Mouse (Mus musculus) G1E (cell line): ENCODE results near the gene Gns. TPM values are rescaled to one million over a fixed set of nuclear protein-coding genes. Genes with fewer than 3 reads are reported as not detected.

Experiments
- ATAC-seq: 2 replicates; pipeline ENCODE4 v1.8.0; 2016; ENCODE audit warnings: mild to moderate bottlenecking; ENCODE audit not compliant: insufficient number of reproducible peaks, poor library complexity, low FRiP score, severe bottlenecking; ENCODE audit errors: extremely low read depth
- DNase-seq: peaks from one replicate; pipeline ENCODE4 v3.0.0; 2012; ENCODE audit warnings: low spot score
- H3K27me3 ChIP-seq: 2 replicates; pipeline ENCODE4 v1.6.1; 2012; ENCODE audit warnings: mild to moderate bottlenecking, low read length, inconsistent platforms; ENCODE audit not compliant: insufficient read depth
- H3K36me3 ChIP-seq: replicated peaks from 2 replicates; pipeline ENCODE3; 2012; ENCODE audit warnings: mild to moderate bottlenecking, inconsistent platforms
- H3K4me1 ChIP-seq: 2 replicates; pipeline ENCODE4 v1.6.1; 2012; ENCODE audit warnings: low read depth, low read length, inconsistent platforms, mixed read lengths; ENCODE audit not compliant: insufficient read depth
- H3K4me3 ChIP-seq: 2 replicates; pipeline ENCODE4 v1.5.1; 2012; ENCODE audit warnings: low read depth, mild to moderate bottlenecking, inconsistent platforms, low read length, moderate library complexity, mixed read lengths
- H3K9me3 ChIP-seq: replicated peaks from 2 replicates; pipeline ENCODE4 v1.6.1; 2012; ENCODE audit warnings: inconsistent platforms
- CTCF ChIP-seq: IDR thresholded peaks from 2 replicates; pipeline ENCODE4 v1.5.1; 2012; ENCODE audit warnings: low read depth, low read length, inconsistent platforms, mixed read lengths
- GATA1 ChIP-seq: IDR thresholded peaks from 2 replicates; pipeline ENCODE4 v1.6.1; 2012; ENCODE audit warnings: borderline replicate concordance, low read length, inconsistent platforms, mixed read lengths
- GATA2 ChIP-seq: IDR thresholded peaks from 2 replicates; pipeline ENCODE4 v1.6.1; 2012; ENCODE audit warnings: low read depth, low read length, inconsistent platforms, borderline replicate concordance
- POLR2AphosphoS5 ChIP-seq: IDR thresholded peaks from 2 replicates; pipeline ENCODE4 v1.6.1; 2012; ENCODE audit warnings: low read depth, low read length, inconsistent platforms; ENCODE audit not compliant: insufficient replicate concordance
- TAL1 ChIP-seq: conservative IDR thresholded peaks from 2 replicates; pipeline ENCODE4 v1.6.1; 2012; ENCODE audit warnings: low read depth, low read length, inconsistent platforms, mixed read lengths
- polyA plus RNA-seq: library from polyadenylated mRNA; stranded (reverse); fragments of >175 nt; gene quantifications from 2 replicates; pipeline ENCODE4 v1.2.3, GENCODE M21; 2012
- total RNA-seq, 2 experiments: library from RNA; stranded (forward) in 1 of 2; stranded (reverse) in 1 of 2; fragments of 200-1000 nt in 1 of 2; fragments of >200 nt in 1 of 2; fragmentation: Nextera tagmentation in 1 of 2; gene quantifications; 2 replicates each; pipeline ENCODE4 v1.2.3; 2014 to 2017

Gene Gns
- total and polyA plus RNA-seq, 3 experiments: 33.4 to 138 (median 134) TPM

- H3K4me3 ChIP-seq: peak overlapping the region; percentile 99
- peaks cover 27% of the 10 kb centered on the region for H3K36me3 ChIP-seq
- H3K27me3 ChIP-seq: no peaks in the 10 kb centered on the region
- ATAC-seq: no peak
- H3K9me3 ChIP-seq: no peaks in the 10 kb centered on the region
- TF ChIP-seq CTCF: no peak
- TF ChIP-seq GATA1: no peak
- no peak for TF ChIP-seq POLR2AphosphoS5
- no peak for TF ChIP-seq TAL1
- no peak for TF ChIP-seq GATA2
- H3K4me1 ChIP-seq: peaks cover 55% of the 10 kb centered on the region
- DNase-seq: no peak
Measured at GRCm38 (mm10) chr10:121364306-121364705, 584 bp upstream of the Gns start.

GRCm38 (mm10) chr10:121365781-121366272 lies 937 bp downstream of the Gns start:
- H3K36me3 ChIP-seq: peaks cover 42% of the 10 kb centered on the region
- peak; percentile 19 for DNase-seq
- H3K9me3 ChIP-seq: no peaks in the 10 kb centered on the region
- ATAC-seq: 0 out of 2 replicates have a peak, but pooled peaks have one; percentile 10
- no peaks in the 10 kb centered on the region for H3K27me3 ChIP-seq
- peak overlapping the region; percentile 99 for H3K4me3 ChIP-seq
- no peak for TF ChIP-seq POLR2AphosphoS5
- no peak for TF ChIP-seq TAL1
- TF ChIP-seq CTCF: no peak
- H3K4me1 ChIP-seq: peaks cover 64% of the 10 kb centered on the region

DNA sequence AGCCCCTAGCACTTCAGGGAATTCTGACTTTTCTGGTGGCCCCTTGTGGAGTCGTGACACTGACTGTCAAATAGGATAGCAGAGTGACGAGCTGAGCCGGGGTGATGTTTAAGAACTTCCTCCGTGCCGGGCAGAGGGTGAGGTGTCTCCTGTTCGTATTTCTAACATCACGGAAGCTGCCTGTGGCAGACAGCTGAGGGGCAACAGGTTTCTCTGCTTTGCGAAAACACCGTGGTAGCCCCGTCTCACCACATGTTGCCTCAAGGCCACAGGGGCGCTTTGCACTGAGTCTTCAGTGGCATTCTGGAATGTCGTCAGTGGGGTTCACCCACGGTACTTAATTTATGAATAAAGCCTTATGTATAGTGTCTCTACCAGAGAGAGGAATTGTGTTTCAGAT lies 2.4 kb downstream of the Gns start:
- no peak for TF ChIP-seq GATA1
- TF ChIP-seq GATA2: no peak
- TF ChIP-seq POLR2AphosphoS5: no peak
- no peak for TF ChIP-seq TAL1
- DNase-seq (no peak), ATAC-seq (no peak)
- Histone ChIP-seq H3K27me3 (no peaks in the 10 kb centered on the region), H3K4me1 (peaks cover 62% of the 10 kb centered on the region), H3K36me3 (peaks cover 55% of the 10 kb centered on the region), H3K9me3 (no peaks in the 10 kb centered on the region), H3K4me3 (peak overlapping the region; percentile 13; the same call in 1 of the 2 replicates)

GRCm38 (mm10) chr10:121367780-121368179 lies 2.9 kb downstream of the Gns start:
- ATAC-seq (no peak), DNase-seq (no peak)
- H3K36me3 ChIP-seq: peaks cover 56% of the 10 kb centered on the region
- H3K4me3 ChIP-seq: peak overlapping the region; percentile 13; the same call in 1 of the 2 replicates
- H3K27me3 ChIP-seq: no peaks in the 10 kb centered on the region
- H3K4me1 ChIP-seq: peaks cover 63% of the 10 kb centered on the region
- no peaks in the 10 kb centered on the region for H3K9me3 ChIP-seq
- no peak for TF ChIP-seq GATA2
- TF ChIP-seq CTCF: no peak
- TF ChIP-seq POLR2AphosphoS5: no peak
- no peak for TF ChIP-seq TAL1
- TF ChIP-seq GATA1: no peak

DNA sequence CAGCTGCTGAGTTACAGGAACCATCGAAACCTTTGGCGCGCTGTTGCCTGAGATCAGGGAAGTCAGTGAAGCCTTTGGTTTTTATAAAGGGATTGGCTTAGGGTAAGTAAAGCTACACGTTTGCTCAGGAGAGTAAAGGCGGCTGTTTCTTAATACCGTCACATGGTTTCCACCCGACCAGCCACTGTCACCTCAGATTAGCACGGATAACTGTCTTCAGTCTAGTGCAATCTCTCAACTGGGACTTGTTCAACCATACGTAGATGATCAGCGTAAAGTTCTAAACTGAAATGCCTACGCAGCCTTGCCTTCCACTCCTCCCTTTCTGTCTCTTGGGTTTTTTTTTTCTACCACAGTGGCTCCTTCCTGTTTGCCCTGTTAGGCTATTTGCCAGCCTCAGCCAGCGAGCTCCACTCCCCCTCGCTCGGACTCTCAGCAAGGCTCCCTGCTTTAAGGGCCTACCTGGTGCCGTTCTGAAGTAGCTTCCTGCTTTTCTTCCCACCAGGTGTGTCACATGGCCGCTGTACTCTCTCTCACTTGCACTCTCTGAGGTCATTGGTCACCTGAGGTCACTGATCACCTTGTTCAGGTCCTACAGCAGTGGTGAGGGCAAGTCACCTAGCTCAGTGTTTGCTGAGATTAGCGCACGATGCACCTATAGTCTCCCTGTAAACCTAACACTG lies 4.0 kb downstream of the Gns start:
- Histone ChIP-seq H3K4me3 (no peak overlapping the region), H3K4me1 (peaks cover 74% of the 10 kb centered on the region), H3K36me3 (peaks cover 67% of the 10 kb centered on the region), H3K9me3 (no peaks in the 10 kb centered on the region), H3K27me3 (no peaks in the 10 kb centered on the region)
- ATAC-seq: no peak
- DNase-seq: no peak
- no peak for TF ChIP-seq CTCF
- TF ChIP-seq POLR2AphosphoS5: no peak
- TF ChIP-seq TAL1: no peak
- TF ChIP-seq GATA1: no peak
- TF ChIP-seq GATA2: no peak

GRCm38 (mm10) chr10:121370777-121371176 lies 5.9 kb downstream of the Gns start:
- ATAC-seq (no peak), DNase-seq (no peak)
- H3K9me3 ChIP-seq: no peaks in the 10 kb centered on the region
- H3K27me3 ChIP-seq: no peaks in the 10 kb centered on the region
- H3K4me1 ChIP-seq: peaks cover 78% of the 10 kb centered on the region
- no peak for TF ChIP-seq GATA2
- 0 out of 2 replicates have a peak, but pooled peaks have one; percentile 24 for TF ChIP-seq CTCF
- peaks cover 82% of the 10 kb centered on the region for H3K36me3 ChIP-seq
- no peak overlapping the region for H3K4me3 ChIP-seq
